13 mouse cellular contexts compared by ENCODE assay signal in the genomic region with DNA sequence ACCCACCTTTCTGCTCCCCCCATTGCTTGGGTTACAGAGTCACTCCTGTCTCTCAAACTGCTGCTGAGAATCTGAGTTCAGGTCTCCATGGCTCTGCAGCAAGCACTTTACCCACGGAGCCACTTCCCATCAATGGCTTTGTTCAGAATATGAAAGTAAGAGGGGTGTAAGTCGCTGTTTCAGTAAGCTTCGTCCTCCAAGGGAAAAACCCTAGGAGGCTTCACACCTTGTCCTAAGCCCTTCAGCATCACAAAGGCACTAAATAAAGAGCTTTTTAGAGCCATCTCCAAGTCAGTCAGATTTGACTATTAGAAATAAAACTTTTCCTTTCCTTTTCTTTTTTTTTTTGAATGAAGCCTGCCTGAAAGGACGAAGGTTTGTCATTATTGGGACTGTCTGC. TPM values are rescaled to one million over a fixed set of nuclear protein-coding genes. Genes with fewer than 3 reads are reported as not detected.
"Had no signal": no experiment of that assay in that cellular context is flagged by ENCODE, and none has a peak within 500 bp of the region (broad histone marks: within the 10 kb centered on the region; RNA-seq: fewer than 3 reads in every experiment).

No protein-coding gene starts in this region.

- DNase-seq: cerebellum, postnatal 14 days; cerebellum, postnatal 25 days; cerebellum, postnatal 36 days; embryo, embryonic 11 days; forebrain, postnatal 0 days; gastrocnemius, adult 2 months; gastrocnemius, postnatal 10 days; gastrocnemius, postnatal 14 days; gastrocnemius, postnatal 25 days; gastrocnemius, postnatal 36 days; heart, adult 11 months; heart, adult 2 months had no signal

RNA-seq across cellular contexts. Expression of gene Prtg, which starts 3.4 kb away (rescaled TPM):
- total RNA-seq: common myeloid progenitor, adult 5-6 weeks had no signal
